Mouse (Mus musculus): ENCODE results near the gene Gm10428.

The Gm10428 gene

DNA sequence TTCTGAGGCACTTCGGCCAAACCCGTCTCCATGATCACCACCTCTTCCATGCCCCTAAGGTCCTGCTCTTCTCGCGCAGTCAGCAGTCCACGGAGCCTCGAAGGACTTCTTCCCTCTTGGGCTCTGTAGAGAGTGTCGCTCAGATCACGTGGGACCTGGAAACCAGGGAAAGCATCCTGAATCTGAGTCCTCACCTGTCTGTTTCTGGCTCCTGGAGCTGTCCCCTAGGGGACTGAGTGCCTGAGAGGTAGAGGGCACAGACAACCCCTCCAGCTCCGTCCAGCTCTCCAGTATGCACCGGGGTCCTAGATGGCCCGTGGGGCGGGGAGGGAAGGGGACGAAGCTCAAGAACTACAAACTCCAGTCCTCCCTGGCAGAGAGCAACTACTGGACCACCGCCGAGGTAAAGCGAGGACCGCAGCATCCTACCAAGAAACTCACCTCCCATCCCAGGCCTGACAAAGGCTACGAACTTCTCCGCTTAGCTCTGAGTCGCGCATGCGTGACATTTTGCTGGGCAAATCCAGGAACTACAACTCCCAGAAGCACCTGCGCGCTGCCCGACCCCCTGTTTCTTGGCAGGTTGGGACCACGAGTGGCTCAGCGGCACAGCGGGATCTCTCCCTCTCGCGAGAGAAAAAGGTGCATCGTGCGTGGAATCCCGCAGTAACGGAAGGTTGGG is 36.2 kb downstream of the Gm10428 start, which contains the start of gene Zfp286:
TSS of gene Zfp286 (minus strand) at position 528 of the 682 bp plus-strand sequence.
- peak; percentile 24 to 75 for DNase-seq (ENCODE audit: low spot score in 2 of 2)

DNA sequence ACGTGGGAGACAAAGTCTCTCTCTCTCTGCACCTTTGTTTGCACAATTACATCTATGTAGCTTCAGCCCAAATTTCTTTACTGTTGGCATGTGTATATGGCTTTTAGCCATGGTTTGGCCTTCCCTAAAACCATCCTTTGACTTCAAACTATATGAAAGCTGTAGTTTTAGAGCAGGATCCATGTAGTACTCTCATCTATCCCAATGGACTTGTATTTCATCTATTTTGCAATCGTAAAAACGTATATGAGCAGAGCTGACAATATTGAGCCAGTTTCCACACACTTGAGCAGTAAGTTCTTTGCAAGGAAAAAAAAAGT is 36.7 kb downstream of the Gm10428 start:
- no peak for DNase-seq (ENCODE audit: low spot score in 2 of 2)

All from spleen, postnatal 10 days (tissue).